Mouse (Mus musculus) CH12.LX (cell line): ENCODE results near the gene Stap2. TPM values are rescaled to one million over a fixed set of nuclear protein-coding genes. Genes with fewer than 3 reads are reported as not detected.

ENCODE experiments used
- DNase-seq: peaks from one replicate; pipeline ENCODE4 v3.0.0-alpha.2; 2013; ENCODE audit errors: extremely low read depth
- H3K27ac ChIP-seq: 2 replicates; pipeline ENCODE4 v1.5.1; 2012; ENCODE audit warnings: low read depth, mild to moderate bottlenecking, control low read depth, moderate library complexity; ENCODE audit not compliant: insufficient read depth
- H3K27me3 ChIP-seq: replicated peaks from 2 replicates; pipeline ENCODE3; 2012; ENCODE audit warnings: inconsistent platforms
- H3K36me3 ChIP-seq, 2 experiments: replicated peaks in 1 of 2; 2 replicates each; pipeline versions ENCODE3 to v1.6.1; 2012; ENCODE audit warnings: inconsistent platforms in 1 of 2, low read length in 1 of 2, mild to moderate bottlenecking in 1 of 2, mixed read lengths in 1 of 2, moderate library complexity in 1 of 2; ENCODE audit not compliant: control insufficient read depth in 1 of 2, insufficient read depth in 1 of 2
- H3K4me1 ChIP-seq, 2 experiments: 2 replicates each; pipeline ENCODE4 v1.6.1; 2012; ENCODE audit warnings: inconsistent platforms in 1 of 2, moderate library complexity in 1 of 2; ENCODE audit not compliant: insufficient read depth in 2 of 2, control insufficient read depth in 1 of 2
- H3K4me2 ChIP-seq: 2 replicates; pipeline ENCODE4 v1.6.1; 2012; ENCODE audit warnings: low read depth, mild to moderate bottlenecking, control low read depth; ENCODE audit not compliant: poor library complexity, insufficient read depth, severe bottlenecking
- H3K4me3 ChIP-seq, 3 experiments: fragments of 150-350 bp in 1 of 3; sonication (generic) in 1 of 3; replicated peaks in 1 of 3; 2 replicates each; pipeline versions ENCODE3 to v1.5.1; 2011 to 2012; ENCODE audit warnings: low read depth in 2 of 3, low read length in 2 of 3, mild to moderate bottlenecking in 2 of 3, moderate library complexity in 2 of 3, control low read depth in 1 of 3, improper control_type of control experiment in 1 of 3, inconsistent platforms in 1 of 3, mixed read lengths in 1 of 3; ENCODE audit not compliant: poor library complexity in 1 of 3
- H3K79me2 ChIP-seq: replicated peaks from 2 replicates; pipeline ENCODE4 v1.6.1; 2012; ENCODE audit warnings: mild to moderate bottlenecking, moderate library complexity; ENCODE audit not compliant: control insufficient read depth, poor library complexity, insufficient read depth, severe bottlenecking; ENCODE audit errors: extremely low read depth
- H3K9ac ChIP-seq: 2 replicates; pipeline ENCODE4 v1.6.1; 2012; ENCODE audit warnings: low read depth, mild to moderate bottlenecking, control low read depth, moderate library complexity; ENCODE audit not compliant: insufficient read depth
- H3K9me3 ChIP-seq: replicated peaks from 2 replicates; pipeline ENCODE3; 2012; ENCODE audit warnings: low read length, inconsistent platforms, mixed read lengths
- BHLHE40 ChIP-seq: IDR thresholded peaks from 2 replicates; pipeline ENCODE4 v1.6.1; 2011; ENCODE audit warnings: mild to moderate bottlenecking, low read depth, low read length, improper control_type of control experiment
- CHD1 ChIP-seq: IDR thresholded peaks from 2 replicates; pipeline ENCODE4 v1.6.1; 2012; ENCODE audit warnings: low read depth, low read length, improper control_type of control experiment, inconsistent platforms
- CHD2 ChIP-seq: IDR thresholded peaks from 2 replicates; pipeline ENCODE4 v1.6.1; 2011; ENCODE audit warnings: low read length, improper control_type of control experiment
- EP300 ChIP-seq: IDR thresholded peaks from 2 replicates; pipeline ENCODE4 v1.6.1; 2011; ENCODE audit warnings: low read length, improper control_type of control experiment
- ETS1 ChIP-seq: conservative IDR thresholded peaks from 2 replicates; pipeline ENCODE4 v1.6.1; 2012; ENCODE audit warnings: low read depth, mild to moderate bottlenecking, inconsistent platforms, low read length, improper control_type of control experiment, moderate library complexity
- HCFC1 ChIP-seq: IDR thresholded peaks from 2 replicates; pipeline ENCODE4 v1.6.1; 2012; ENCODE audit warnings: low read depth, mild to moderate bottlenecking, inconsistent platforms, low read length, improper control_type of control experiment
- IRF4 ChIP-seq: IDR thresholded peaks from 2 replicates; pipeline ENCODE4 v1.6.1; 2014; ENCODE audit warnings: low read depth, mild to moderate bottlenecking, inconsistent platforms, low read length, improper control_type of control experiment
- KAT2A ChIP-seq: IDR thresholded peaks from 2 replicates; pipeline ENCODE4 v1.6.1; 2012; ENCODE audit warnings: low read length, improper control_type of control experiment, inconsistent platforms; ENCODE audit not compliant: insufficient replicate concordance
- MAFK ChIP-seq: IDR thresholded peaks from 2 replicates; pipeline ENCODE4 v1.6.1; 2011; ENCODE audit warnings: low read length, improper control_type of control experiment; ENCODE audit not compliant: insufficient replicate concordance
- MEF2A ChIP-seq: IDR thresholded peaks from 2 replicates; pipeline ENCODE4 v1.6.1; 2014; ENCODE audit warnings: low read depth, mild to moderate bottlenecking, inconsistent platforms, low read length, improper control_type of control experiment, borderline replicate concordance
- MYC ChIP-seq: IDR thresholded peaks from 2 replicates; pipeline ENCODE4 v1.6.1; 2011; ENCODE audit warnings: low read depth, mild to moderate bottlenecking, improper control_type of control experiment, low read length
- PAX5 ChIP-seq: IDR thresholded peaks from 2 replicates; pipeline ENCODE4 v1.6.1; 2012; ENCODE audit warnings: low read length, inconsistent platforms, mixed read lengths
- POLR2A ChIP-seq: IDR thresholded peaks from 2 replicates; pipeline ENCODE4 v1.6.1; 2011; ENCODE audit warnings: low read depth, mild to moderate bottlenecking, improper control_type of control experiment, low read length
- RCOR1 ChIP-seq: conservative IDR thresholded peaks from 2 replicates; pipeline ENCODE4 v1.6.1; 2012; ENCODE audit warnings: low read depth, mild to moderate bottlenecking, inconsistent platforms, low read length, improper control_type of control experiment
- TBP ChIP-seq: conservative IDR thresholded peaks from 2 replicates; pipeline ENCODE4 v1.6.1; 2011; ENCODE audit warnings: low read depth, low read length, improper control_type of control experiment
- TCF12 ChIP-seq: IDR thresholded peaks from 2 replicates; pipeline ENCODE4 v1.6.1; 2014; ENCODE audit warnings: low read depth, mild to moderate bottlenecking, inconsistent platforms, low read length, improper control_type of control experiment
- UBTF ChIP-seq: IDR thresholded peaks from 2 replicates; pipeline ENCODE4 v1.6.1; 2012; ENCODE audit warnings: low read depth, mild to moderate bottlenecking, inconsistent platforms, low read length, improper control_type of control experiment, moderate library complexity
- USF1 ChIP-seq: IDR thresholded peaks from 2 replicates; pipeline ENCODE4 v1.6.1; 2014; ENCODE audit warnings: low read depth, mild to moderate bottlenecking, inconsistent platforms, low read length, improper control_type of control experiment
- ZC3H11A ChIP-seq: IDR thresholded peaks from 2 replicates; pipeline ENCODE4 v1.6.1; 2012; ENCODE audit warnings: low read depth, mild to moderate bottlenecking, inconsistent platforms, low read length, improper control_type of control experiment
- dilution Hi-C: fragments of 300-500 bp; cut with MboI; formaldehyde crosslinking; loops from 2 replicates; pipeline ENCODE4 v1.14.3; 2020; ENCODE audit warnings: low sequenced_read_pairs; ENCODE audit not compliant: extremely low pct_unique_long_range_greater_than_20kb, extremely low pct_ligation_motif_present
- in situ Hi-C: fragments of 300-500 bp; cut with MboI; formaldehyde crosslinking; loops from 3 replicates; pipeline ENCODE4 v1.14.3; 2019; ENCODE audit warnings: low sequenced_read_pairs, low pct_ligation_motif_present, low pct_unique_long_range_greater_than_20kb, mixed read lengths
- polyA plus RNA-seq: library from polyadenylated mRNA; unstranded; fragments of >175 nt; gene quantifications from 2 replicates; pipeline ENCODE4 v1.2.1, GENCODE M21; 2012; ENCODE audit warnings: low read depth; ENCODE audit not compliant: insufficient read length
- total RNA-seq, 2 experiments: library from RNA; depleted of rRNA; stranded (reverse); fragments of 300-350 nt in 1 of 2; fragments of >200 nt in 1 of 2; gene quantifications; 2 replicates each; pipeline ENCODE4 v1.2.3; 2012 to 2014

Gene Stap2
- total and polyA plus RNA-seq, 3 experiments = 0.51 to 3.2 (median 0.52) TPM

DNA sequence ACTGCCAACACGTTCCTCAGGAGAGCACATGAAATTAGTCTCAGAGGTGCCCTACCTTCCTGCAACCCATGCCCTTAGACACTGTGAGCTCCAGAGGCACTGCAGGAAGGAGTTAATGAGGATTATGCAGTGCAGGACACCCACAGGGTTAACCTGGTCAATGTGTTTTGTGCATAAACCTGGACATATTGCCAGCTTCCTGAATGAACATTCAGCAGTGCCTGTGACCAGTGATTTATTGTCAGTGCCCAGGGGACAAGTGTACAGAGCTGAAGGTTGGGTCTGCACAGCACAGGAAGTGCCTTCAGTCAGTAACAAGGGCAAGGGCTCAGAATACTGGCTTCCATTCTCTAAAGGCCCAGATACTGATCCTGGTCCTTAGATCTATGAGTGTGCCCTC is 21.5 kb upstream of the Stap2 start:
- dilution Hi-C loops (no loop called here), in situ Hi-C loops (no loop called here)
- Histone ChIP-seq H3K36me3 (peaks cover 35 to 91% of the 10 kb centered on the region in 2 experiments), H3K4me2 (no peak overlapping the region), H3K27me3 (no peaks in the 10 kb centered on the region), H3K27ac (no peak overlapping the region), H3K4me3 (no peak overlapping the region), H3K9ac (no peak overlapping the region), H3K9me3 (no peaks in the 10 kb centered on the region), H3K79me2 (peaks cover 57% of the 10 kb centered on the region), H3K4me1 (peaks cover 33 to 94% of the 10 kb centered on the region in 2 experiments)
- TF ChIP-seq MEF2A (no peak), MAFK (no peak), RCOR1 (no peak), ZC3H11A (no peak), USF1 (no peak), HCFC1 (no peak), MYC (no peak), BHLHE40 (no peak), TBP (no peak), KAT2A (no peak), IRF4 (no peak), CHD2 (no peak), EP300 (no peak), UBTF (no peak)
- TF ChIP-seq, all 38 proteins: peak for 0
- no peak for DNase-seq

DNA sequence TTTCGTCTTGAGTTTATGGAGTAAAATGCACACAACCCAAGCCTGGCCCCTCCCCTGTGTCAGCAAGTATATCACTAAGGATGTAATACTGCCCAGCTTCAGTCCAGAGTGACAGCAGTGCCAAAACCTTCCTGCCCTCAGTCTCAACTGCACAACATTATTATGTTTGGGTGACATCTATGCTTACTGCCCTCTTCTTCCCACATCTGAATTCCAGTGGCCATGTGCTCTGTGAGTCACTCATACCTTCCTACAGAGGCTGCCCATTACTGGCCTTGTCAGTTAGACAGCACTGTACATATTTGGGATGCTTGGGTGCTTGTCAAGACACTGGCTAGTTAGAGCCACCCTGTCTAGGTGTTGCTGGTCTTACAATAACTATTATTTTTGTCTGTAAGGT is 20.9 kb upstream of the Stap2 start:
- H3K4me2 ChIP-seq = no peak overlapping the region
- no peaks in the 10 kb centered on the region for H3K27me3 ChIP-seq
- H3K36me3 ChIP-seq = peaks cover 35 to 90% of the 10 kb centered on the region in 2 experiments
- no peak overlapping the region for H3K9ac ChIP-seq
- no peak overlapping the region for H3K4me3 ChIP-seq
- dilution Hi-C loops (no loop called here), in situ Hi-C loops (no loop called here)
- H3K27ac ChIP-seq = no peak overlapping the region
- TF ChIP-seq TCF12 = no peak
- TF ChIP-seq MAFK = no peak
- no peak for TF ChIP-seq CHD1
- no peak for TF ChIP-seq PAX5
- no peak for TF ChIP-seq ETS1
- TF ChIP-seq POLR2A = no peak
- TF ChIP-seq HCFC1 = no peak
- H3K79me2 ChIP-seq = peaks cover 51% of the 10 kb centered on the region
- H3K4me1 ChIP-seq = peaks cover 38 to 96% of the 10 kb centered on the region in 2 experiments
- DNase-seq = no peak
- H3K9me3 ChIP-seq = no peaks in the 10 kb centered on the region
